Mouse (Mus musculus): ENCODE measurements around the gene Pld5.

GRCm38 (mm10) chr1:176213645-176214221 lies 61.4 kb downstream of the Pld5 start:
- TF ChIP-seq CTCF (IDR thresholded peaks at IDR 0.05; ENCODE audit: borderline replicate concordance, extremely low read depth, insufficient read depth, insufficient read length) (no peak), POLR2A (IDR thresholded peaks at IDR 0.05; ENCODE audit: borderline replicate concordance, extremely low read depth, insufficient read depth, insufficient read length, poor library complexity, severe bottlenecking) (no peak)

Data from brain, embryonic 14.5 days (tissue).